Mouse (Mus musculus) liver, postnatal 0 days (tissue): ENCODE measurements at regions not wholly inside any gene's neighbourhood (a gene's known extent, or its start where the extent isn't known, plus 50 kb on each side); places are given as distances from the start of the nearest gene placed in this dataset.

ENCODE experiments used
- CTCF ChIP-seq: sonication (generic); IDR thresholded peaks from 2 replicates; pipeline ENCODE4 v1.5.1; 2016; ENCODE audit warnings: antibody characterized with exemption, low read depth
- EP300 ChIP-seq: IDR thresholded peaks from 2 replicates; pipeline ENCODE4 v1.6.1; 2016; ENCODE audit warnings: antibody characterized with exemption, low read depth, mild to moderate bottlenecking

DNA sequence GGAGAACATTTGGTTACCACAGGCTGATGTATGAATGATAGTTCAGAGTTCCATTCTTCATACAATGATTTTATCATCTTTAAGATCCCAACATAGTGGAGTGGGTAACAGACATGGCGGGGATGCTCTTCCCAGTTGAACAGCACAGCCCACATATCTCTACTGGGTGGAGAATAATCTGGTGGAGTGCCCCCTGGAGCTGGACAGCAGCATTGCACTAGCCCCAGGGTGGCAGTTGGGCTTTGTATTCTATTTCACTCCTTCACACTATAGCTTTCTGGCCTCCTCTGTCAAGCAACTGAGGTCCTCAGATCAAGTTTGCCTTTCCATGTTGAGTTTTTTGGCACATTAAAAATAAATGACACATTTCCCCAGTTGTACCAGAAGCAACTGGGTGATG, 569.4 kb upstream of the Mki67 start:
- TF ChIP-seq CTCF = no peak
- TF ChIP-seq EP300 = no peak
